Mouse (Mus musculus): ENCODE measurements at regions not wholly inside any gene's neighbourhood (a gene's known extent, or its start where the extent isn't known, plus 50 kb on each side); places are given as distances from the start of the nearest gene placed in this dataset.

GRCm38 (mm10) chr8:53941144-53941543 is 136.3 kb upstream of the Vegfc start:
- TF ChIP-seq CTCF (IDR thresholded peaks at IDR 0.05; ENCODE audit: extremely low read depth, insufficient read depth, low read length), result no peak
- no peak for TF ChIP-seq POLR2A (IDR thresholded peaks at IDR 0.05; ENCODE audit: extremely low read depth, insufficient read depth, low read length)
